Mouse (Mus musculus) heart, embryonic 14.5 days (tissue): ENCODE results near the gene Casp7. TPM values are rescaled to one million over a fixed set of nuclear protein-coding genes. Genes with fewer than 3 reads are reported as not detected.
"Not testable (repeated sequence)": the region's sequence is repeated elsewhere in the genome, so short reads cannot be mapped to it uniquely, and the experiment has no call there.

Experiments used
- ATAC-seq: fragments of 200-750 bp; cut with Nextera tagmentation; 2 replicates; pipeline ENCODE4 v1.8.0; 2017; ENCODE audit warnings: low read depth, moderate TSS enrichment; ENCODE audit not compliant: insufficient number of reproducible peaks, insufficient read depth, low FRiP score
- H3K27ac ChIP-seq, 2 experiments: fragments of 200-500 bp in 1 of 2; fragments of 300-500 bp in 1 of 2; sonication (generic) in 1 of 2; replicated peaks in 1 of 2; 2 replicates each; pipeline ENCODE4 v1.5.1; 2012 to 2014; ENCODE audit warnings: low read depth in 2 of 2, low read length in 2 of 2, control low read depth in 1 of 2, mild to moderate bottlenecking in 1 of 2, mixed read lengths in 1 of 2; ENCODE audit not compliant: control insufficient read depth in 1 of 2, insufficient read depth in 1 of 2
- H3K27me3 ChIP-seq: fragments of 300-500 bp; sonication (generic); 2 replicates; pipeline ENCODE4 v1.6.1; 2014; ENCODE audit warnings: mild to moderate bottlenecking, low read length, control low read depth; ENCODE audit not compliant: control insufficient read depth, insufficient read depth
- H3K36me3 ChIP-seq: fragments of 300-500 bp; sonication (generic); 2 replicates; pipeline ENCODE4 v1.6.1; 2014; ENCODE audit warnings: mild to moderate bottlenecking, control low read depth, low read length, mixed read lengths; ENCODE audit not compliant: control insufficient read depth, insufficient read depth
- H3K4me1 ChIP-seq, 2 experiments: fragments of 200-500 bp in 1 of 2; fragments of 300-500 bp in 1 of 2; sonication (generic) in 1 of 2; 2 replicates each; pipeline ENCODE4 v1.6.1; 2012 to 2014; ENCODE audit warnings: low read length in 2 of 2, control low read depth in 1 of 2, mixed read lengths in 1 of 2; ENCODE audit not compliant: control insufficient read depth in 2 of 2, insufficient read depth in 2 of 2
- H3K4me2 ChIP-seq: fragments of 300-500 bp; sonication (generic); 2 replicates; pipeline ENCODE4 v1.6.1; 2014; ENCODE audit warnings: mild to moderate bottlenecking, low read length
- H3K4me3 ChIP-seq, 2 experiments: fragments of 200-500 bp in 1 of 2; fragments of 300-500 bp in 1 of 2; sonication (generic) in 1 of 2; 2 replicates each; pipeline ENCODE4 v1.5.1; 2012 to 2014; ENCODE audit warnings: low read length in 2 of 2, mild to moderate bottlenecking in 2 of 2, control low read depth in 1 of 2, low read depth in 1 of 2, moderate library complexity in 1 of 2; ENCODE audit not compliant: control insufficient read depth in 1 of 2, insufficient read depth in 1 of 2
- H3K9ac ChIP-seq: fragments of 300-500 bp; sonication (generic); 2 replicates; pipeline ENCODE4 v1.6.1; 2014; ENCODE audit warnings: mild to moderate bottlenecking, low read length
- H3K9me3 ChIP-seq: fragments of 300-500 bp; sonication (generic); 2 replicates; pipeline ENCODE4 v1.6.1; 2016; ENCODE audit warnings: low read length, control low read depth; ENCODE audit not compliant: control insufficient read depth
- WGBS: fragments of 180-500 bp; shearing (Covaris S2); extraction: QIAGEN DNeasy Blood & Tissue Kit; methylation state at CpG from one replicate; pipeline ENCODE4 v1.1.7; 2014; 5-methylcytosine and 5-hydroxymethylcytosine counted together
- polyA plus RNA-seq: library from polyadenylated mRNA; unstranded; fragments of >200 nt; fragmentation: Nextera tagmentation; extraction: Ambion mirVana; gene quantifications from 2 replicates; pipeline ENCODE4 v1.2.1, GENCODE M21; 2014

The Casp7 gene
- polyA plus RNA-seq: 28.6 and 32.3 TPM in 2 replicates

DNA sequence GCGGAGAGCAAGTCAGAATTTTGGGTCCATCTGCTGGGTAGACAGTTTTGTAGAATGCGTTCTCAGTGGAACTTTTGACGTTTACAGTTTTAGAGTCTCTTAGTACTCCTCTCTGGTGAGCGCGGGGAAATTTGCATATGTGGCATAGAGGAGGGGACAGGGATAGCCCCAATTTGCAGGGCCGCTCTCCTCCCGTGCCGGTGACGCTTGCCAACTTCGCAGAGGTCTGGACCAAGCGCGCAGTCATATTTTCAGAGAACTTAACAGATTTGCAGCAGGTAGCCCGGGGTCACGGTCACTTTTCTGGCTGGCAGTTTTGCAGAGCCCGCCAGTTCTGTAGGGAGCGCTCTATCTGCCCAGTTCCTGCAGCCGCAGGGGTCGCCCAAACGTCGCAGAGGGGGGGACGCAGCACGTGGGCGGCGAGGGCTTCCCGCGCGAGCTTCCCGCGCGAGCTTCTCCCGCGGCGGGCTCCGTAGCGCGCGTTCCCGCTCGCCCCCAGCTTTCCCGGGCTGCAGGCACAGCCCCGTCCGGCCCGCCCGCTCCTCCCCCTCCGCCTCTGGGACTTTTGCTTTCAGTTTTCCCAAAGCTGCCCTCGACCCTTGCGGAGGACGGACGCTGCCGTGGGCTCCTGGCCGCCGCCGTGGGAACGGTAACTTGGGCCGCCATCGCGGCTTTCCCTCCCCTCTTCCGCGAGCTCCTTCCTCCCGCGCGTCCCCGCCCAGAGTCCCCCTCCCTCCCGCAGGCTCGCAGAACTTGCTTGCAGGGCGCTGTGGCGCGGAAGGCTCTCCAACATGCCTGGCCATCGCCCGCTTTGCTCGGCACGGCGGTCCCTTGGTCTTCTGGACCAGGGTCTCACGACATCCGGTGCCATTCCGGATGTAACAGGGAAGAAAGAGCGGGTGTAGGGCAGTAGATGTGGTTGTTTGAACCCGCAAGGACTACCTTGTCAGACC is at the start of gene Casp7:
Gene Casp7 (plus strand): TSS at position 461 of the 953 bp plus-strand sequence.
- Histone ChIP-seq H3K36me3 (peaks cover under 1% of the 10 kb centered on the region; the same call in 1 of the 2 replicates), H3K4me3 (peak within 1 kb of the TSS; percentile 62 to 67), H3K9me3 (no peaks in the 10 kb centered on the region), H3K4me2 (peak within 1 kb of the TSS; percentile 77), H3K27me3 (no peaks in the 10 kb centered on the region), H3K27ac (peak within 1 kb of the TSS; percentile 76 to 90), H3K4me1 (peaks cover 22 to 28% of the 10 kb centered on the region in 2 experiments), H3K9ac (peak within 1 kb of the TSS; percentile 89)
- WGBS: 2% methylated on average over 77 of the region's 78 CpGs
- peak; percentile 36 for ATAC-seq

- peaks cover 91% of the 10 kb centered on the region for H3K36me3 ChIP-seq
- WGBS: 25% methylated on average over 6 of the region's 6 CpGs
- peaks cover 6% of the 10 kb centered on the region for H3K9me3 ChIP-seq
- no peaks in the 10 kb centered on the region for H3K27me3 ChIP-seq
- no peak overlapping the region for H3K4me3 ChIP-seq
- no peak overlapping the region for H3K9ac ChIP-seq
- no peak for ATAC-seq
- H3K4me1 ChIP-seq: 0 out of 4 replicates have a peak, but pooled peaks cover 0 to 3% of the 10 kb centered on the region in 2 experiments
- no peak overlapping the region for H3K27ac ChIP-seq
- no peak overlapping the region for H3K4me2 ChIP-seq
Observed at GRCm38 (mm10) chr19:56349295-56349694, 47.6 kb upstream of the Casp7 start.

DNA sequence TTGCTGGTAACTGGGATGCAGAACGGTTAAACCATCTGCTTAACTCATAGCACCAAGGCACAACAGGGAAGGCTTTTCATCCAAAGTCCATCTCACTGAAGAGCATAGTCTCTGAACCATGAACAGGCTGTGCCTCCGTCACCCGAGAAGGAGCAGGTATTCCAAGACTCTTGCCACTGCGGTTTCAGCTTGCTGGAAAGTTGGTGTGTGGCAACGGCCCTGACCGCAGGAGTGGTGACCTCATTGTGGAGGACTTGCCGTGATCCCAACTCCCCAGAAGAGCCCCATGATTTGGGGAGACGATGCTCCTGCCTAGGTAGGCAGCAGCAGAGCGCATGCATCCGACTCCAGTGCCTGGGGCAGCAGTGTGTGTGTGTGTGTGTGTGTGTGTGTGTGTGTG is 43.2 kb upstream of the Casp7 start:
- Histone ChIP-seq H3K36me3 (peaks cover 85% of the 10 kb centered on the region), H3K9me3 (peaks cover 6% of the 10 kb centered on the region), H3K4me3 (no peak overlapping the region), H3K4me1 (peaks cover 7 to 21% of the 10 kb centered on the region in 2 experiments; a peak in 3 of 4 replicates), H3K27me3 (no peaks in the 10 kb centered on the region), H3K27ac (no peak overlapping the region), H3K9ac (no peak overlapping the region), H3K4me2 (no peak overlapping the region)
- no peak for ATAC-seq
- WGBS: 85% methylated on average over 10 of the region's 10 CpGs

DNA sequence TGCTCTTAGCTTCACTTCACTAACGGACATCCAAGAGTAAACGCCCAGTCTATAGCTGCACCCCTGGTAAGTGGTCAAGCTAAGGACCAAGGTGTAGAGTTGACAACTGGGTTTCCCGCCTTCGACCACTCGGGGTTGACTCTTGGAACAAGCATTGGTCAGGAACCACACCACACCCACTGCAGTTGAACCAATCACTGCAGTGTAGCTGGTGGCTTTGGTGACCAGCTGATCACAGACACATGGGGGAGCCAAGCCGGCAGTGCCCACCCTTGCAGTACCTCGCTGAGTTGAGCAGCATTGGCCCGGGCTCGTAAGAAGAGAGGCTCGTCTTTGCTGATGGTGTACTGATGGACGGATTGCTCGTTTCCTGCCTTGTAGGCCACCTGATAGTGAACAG is 41.7 kb upstream of the Casp7 start:
- ATAC-seq: no peak
- H3K4me3 ChIP-seq: no peak overlapping the region
- H3K9ac ChIP-seq: no peak overlapping the region
- H3K27ac ChIP-seq: no peak overlapping the region
- H3K36me3 ChIP-seq: peaks cover 85% of the 10 kb centered on the region
- H3K4me2 ChIP-seq: no peak overlapping the region
- H3K27me3 ChIP-seq: no peaks in the 10 kb centered on the region
- H3K4me1 ChIP-seq: peaks cover 7 to 21% of the 10 kb centered on the region in 2 experiments; a peak in 3 of 4 replicates
- 80% methylated on average over 12 of the region's 12 CpGs for WGBS
- peaks cover 6% of the 10 kb centered on the region for H3K9me3 ChIP-seq

GRCm38 (mm10) chr19:56356480-56357373 is 40.2 kb upstream of the Casp7 start:
- H3K9me3 ChIP-seq: peaks cover 6% of the 10 kb centered on the region
- H3K27ac ChIP-seq: peak overlapping the region; percentile 5 to 60
- no peaks in the 10 kb centered on the region for H3K27me3 ChIP-seq
- H3K4me1 ChIP-seq: peaks cover 7 to 21% of the 10 kb centered on the region in 2 experiments; a peak in 3 of 4 replicates
- H3K4me2 ChIP-seq: peak overlapping the region; percentile 31
- ATAC-seq: no peak
- H3K4me3 ChIP-seq: peak overlapping the region in 1 of 2 experiments; percentile 5; a peak in 1 of 4 replicates
- peak overlapping the region; percentile 21; the same call in 1 of the 2 replicates for H3K9ac ChIP-seq
- 31% methylated on average over 17 of the region's 17 CpGs for WGBS
- H3K36me3 ChIP-seq: peaks cover 87% of the 10 kb centered on the region

GRCm38 (mm10) chr19:56357374-56357708 is 39.6 kb upstream of the Casp7 start:
- not testable (repeated sequence) for H3K4me3 ChIP-seq, H3K27me3 ChIP-seq, H3K9me3 ChIP-seq, H3K4me2 ChIP-seq, ATAC-seq
- Histone ChIP-seq H3K27ac (peak overlapping the region; percentile 5 to 61), H3K9ac (peak overlapping the region; percentile 21; the same call in 1 of the 2 replicates), H3K36me3 (peaks cover 87% of the 10 kb centered on the region), H3K4me1 (peaks cover 7 to 21% of the 10 kb centered on the region in 2 experiments; a peak in 3 of 4 replicates)
- 38% methylated on average over 2 of the region's 2 CpGs for WGBS

- WGBS: 81% methylated on average over 2 of the region's 2 CpGs
- Histone ChIP-seq H3K27ac (no peak overlapping the region), H3K4me2 (no peak overlapping the region), H3K4me3 (no peak overlapping the region), H3K9me3 (no peaks in the 10 kb centered on the region), H3K36me3 (peaks cover 90% of the 10 kb centered on the region), H3K27me3 (no peaks in the 10 kb centered on the region), H3K4me1 (peaks cover 7 to 21% of the 10 kb centered on the region in 2 experiments; a peak in 3 of 4 replicates), H3K9ac (no peak overlapping the region)
- ATAC-seq: no peak
Observed at GRCm38 (mm10) chr19:56358890-56359289, 38.0 kb upstream of the Casp7 start.
